Mouse (Mus musculus) forebrain, postnatal 0 days (tissue): ENCODE measurements at regions not wholly inside any gene's neighbourhood (a gene's known extent, or its start where the extent isn't known, plus 50 kb on each side); places are given as distances from the start of the nearest gene placed in this dataset.

Source experiments
- ATAC-seq: fragments of 200-750 bp; cut with Nextera tagmentation; 2 replicates; pipeline ENCODE4 v1.8.0; 2017; ENCODE audit warnings: mild to moderate bottlenecking, moderate library complexity
- DNase-seq: peaks from one replicate; pipeline ENCODE4 v3.0.0-alpha.2; 2015
- H3K27ac ChIP-seq: fragments of 300-500 bp; sonication (generic); 2 replicates; pipeline ENCODE4 v1.5.1; 2014; ENCODE audit warnings: low read depth, mild to moderate bottlenecking, antibody characterized with exemption, low read length, moderate library complexity, mixed read lengths
- H3K27me3 ChIP-seq: fragments of 300-500 bp; sonication (generic); 2 replicates; pipeline ENCODE4 v1.6.1; 2014; ENCODE audit warnings: mild to moderate bottlenecking, low read length, mixed read lengths; ENCODE audit not compliant: insufficient read depth
- H3K36me3 ChIP-seq: fragments of 300-500 bp; sonication (generic); 2 replicates; pipeline ENCODE4 v1.6.1; 2014; ENCODE audit warnings: mild to moderate bottlenecking, moderate library complexity; ENCODE audit not compliant: insufficient read depth
- H3K4me1 ChIP-seq: fragments of 300-500 bp; sonication (generic); 2 replicates; pipeline ENCODE4 v1.6.1; 2014; ENCODE audit warnings: antibody characterized with exemption; ENCODE audit not compliant: insufficient read depth
- H3K4me2 ChIP-seq: fragments of 300-500 bp; sonication (generic); 2 replicates; pipeline ENCODE4 v1.6.1; 2014; ENCODE audit warnings: low read depth, mild to moderate bottlenecking, moderate library complexity
- H3K4me3 ChIP-seq: fragments of 300-500 bp; sonication (generic); 2 replicates; pipeline ENCODE4 v1.5.1; 2014; ENCODE audit warnings: low read depth, low read length, mixed read lengths
- H3K9ac ChIP-seq: fragments of 300-500 bp; sonication (generic); 2 replicates; pipeline ENCODE4 v1.6.1; 2014; ENCODE audit warnings: mild to moderate bottlenecking
- H3K9me3 ChIP-seq: fragments of 300-500 bp; sonication (generic); 2 replicates; pipeline ENCODE4 v1.6.1; 2016; ENCODE audit warnings: low read length
- CTCF ChIP-seq: sonication (generic); IDR thresholded peaks from 2 replicates; pipeline ENCODE4 v1.5.1; 2016; ENCODE audit warnings: antibody characterized with exemption, control low read depth, low read depth
- WGBS: fragments of 180-500 bp; shearing (Covaris S2); extraction: QIAGEN DNeasy Blood & Tissue Kit; methylation state at CpG from one replicate; pipeline ENCODE4 v1.1.7; 2014; 5-methylcytosine and 5-hydroxymethylcytosine counted together

DNA sequence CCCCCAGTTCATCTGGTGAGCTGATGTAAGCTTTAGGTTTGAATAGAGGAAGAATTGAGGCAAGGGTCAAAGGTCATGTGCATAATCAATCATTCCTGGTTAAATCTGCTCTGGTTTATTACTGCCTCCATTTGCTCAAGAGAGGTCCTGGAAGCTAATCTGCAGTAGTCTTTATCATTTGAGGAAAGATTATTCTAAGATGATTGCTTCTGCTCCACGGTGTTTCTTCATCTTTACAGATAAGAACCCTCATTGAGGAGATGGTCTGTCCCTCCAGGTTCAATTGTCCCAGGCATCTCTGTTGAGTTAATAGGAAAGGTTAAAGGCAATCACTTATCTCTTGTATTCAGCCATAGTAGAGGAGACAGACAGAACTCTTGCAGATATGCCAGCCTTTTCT is 3557.5 kb upstream of the Gm6569 start:
- DNase-seq: no peak
- Histone ChIP-seq H3K4me1 (0 out of 2 replicates have a peak, but pooled peaks cover 2% of the 10 kb centered on the region), H3K27me3 (no peaks in the 10 kb centered on the region), H3K27ac (no peak overlapping the region), H3K9ac (no peak overlapping the region), H3K4me2 (no peak overlapping the region), H3K36me3 (no peaks in the 10 kb centered on the region), H3K9me3 (no peaks in the 10 kb centered on the region), H3K4me3 (no peak overlapping the region)
- WGBS: 72% methylated on average over 1 of the region's 1 CpGs
- no peak for TF ChIP-seq CTCF
- no peak for ATAC-seq

DNA sequence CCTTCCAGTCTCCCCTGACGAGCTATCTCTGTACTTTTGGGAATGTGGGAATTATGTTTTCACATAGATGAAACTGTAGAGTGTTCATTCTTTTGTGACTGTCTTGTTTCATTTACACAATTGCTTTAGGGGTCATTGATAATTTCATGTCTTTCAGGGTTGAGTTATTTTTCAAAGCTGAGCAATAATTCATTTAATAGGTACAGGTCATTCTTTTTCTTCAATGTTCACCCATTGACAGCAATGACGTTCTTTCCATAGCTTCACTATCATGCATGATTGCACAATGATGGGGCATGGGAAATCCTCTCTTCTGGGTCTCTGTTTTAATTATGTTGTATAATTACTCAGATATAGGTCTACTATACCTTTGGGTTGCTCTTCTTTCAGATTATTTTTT is 3512.6 kb upstream of the Gm6569 start:
- 30% methylated on average over 2 of the region's 2 CpGs for WGBS
- H3K4me2 ChIP-seq: no peak overlapping the region

DNA sequence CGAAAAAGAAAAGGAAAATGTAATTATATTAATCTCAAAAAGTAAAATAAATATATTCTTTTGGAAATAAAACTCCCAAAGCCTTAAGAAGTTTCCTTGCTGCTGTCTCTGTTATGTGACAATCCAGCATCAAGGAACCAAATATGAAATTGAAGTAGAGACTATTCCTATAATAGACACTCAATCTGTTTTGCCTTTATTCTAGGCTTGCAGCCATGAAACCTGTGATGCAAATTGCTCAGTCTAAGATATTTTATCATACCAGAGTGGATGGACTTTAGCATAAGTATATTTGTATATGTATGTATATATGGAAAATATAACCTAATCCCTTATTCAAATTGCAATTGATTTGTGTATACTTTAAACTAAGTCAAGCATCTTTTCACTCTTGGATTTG is 3495.1 kb upstream of the Gm6569 start:
- H3K4me2 ChIP-seq: no peak overlapping the region
- no peak for ATAC-seq

More for the DNA sequence above, 3512.6 kb upstream of the Gm6569 start:
- TF ChIP-seq CTCF: no peak
- H3K9ac ChIP-seq: no peak overlapping the region
- H3K27ac ChIP-seq: no peak overlapping the region
- no peak for DNase-seq
- no peaks in the 10 kb centered on the region for H3K27me3 ChIP-seq
- H3K4me1 ChIP-seq: no peaks in the 10 kb centered on the region
- no peak overlapping the region for H3K4me3 ChIP-seq
- no peaks in the 10 kb centered on the region for H3K9me3 ChIP-seq
- no peak for ATAC-seq
- no peaks in the 10 kb centered on the region for H3K36me3 ChIP-seq

DNA sequence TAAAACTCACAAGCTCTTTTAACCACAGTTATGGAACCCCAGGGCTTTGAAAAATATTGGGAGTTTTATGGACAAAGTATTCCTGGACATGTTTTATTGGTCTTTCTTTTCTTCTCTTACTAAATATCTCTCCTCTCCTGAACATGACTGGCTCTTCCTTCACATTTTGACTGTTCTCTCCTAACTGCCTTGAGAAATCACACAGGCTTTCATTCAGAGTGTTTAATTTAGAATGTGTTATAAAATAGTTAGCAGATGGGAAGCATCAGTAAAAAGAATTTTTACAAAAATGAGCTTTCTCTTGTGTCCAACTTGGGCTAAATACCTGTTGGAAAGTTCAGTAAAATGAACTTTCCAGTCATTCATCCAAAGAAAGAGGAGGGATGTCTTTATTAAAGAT is 3493.0 kb upstream of the Gm6569 start:
- Histone ChIP-seq H3K4me2 (no peak overlapping the region), H3K9me3 (no peaks in the 10 kb centered on the region), H3K36me3 (no peaks in the 10 kb centered on the region), H3K27me3 (no peaks in the 10 kb centered on the region), H3K9ac (no peak overlapping the region), H3K27ac (no peak overlapping the region), H3K4me1 (no peaks in the 10 kb centered on the region), H3K4me3 (no peak overlapping the region)
- DNase-seq: no peak
- ATAC-seq: no peak
- TF ChIP-seq CTCF: no peak

More for the DNA sequence above, 3495.1 kb upstream of the Gm6569 start:
- WGBS: 88% methylated on average over 1 of the region's 1 CpGs
- Histone ChIP-seq H3K9ac (no peak overlapping the region), H3K27ac (no peak overlapping the region), H3K27me3 (no peaks in the 10 kb centered on the region), H3K4me1 (no peaks in the 10 kb centered on the region), H3K4me3 (no peak overlapping the region), H3K36me3 (no peaks in the 10 kb centered on the region), H3K9me3 (no peaks in the 10 kb centered on the region)
- DNase-seq: no peak
- TF ChIP-seq CTCF: no peak

DNA sequence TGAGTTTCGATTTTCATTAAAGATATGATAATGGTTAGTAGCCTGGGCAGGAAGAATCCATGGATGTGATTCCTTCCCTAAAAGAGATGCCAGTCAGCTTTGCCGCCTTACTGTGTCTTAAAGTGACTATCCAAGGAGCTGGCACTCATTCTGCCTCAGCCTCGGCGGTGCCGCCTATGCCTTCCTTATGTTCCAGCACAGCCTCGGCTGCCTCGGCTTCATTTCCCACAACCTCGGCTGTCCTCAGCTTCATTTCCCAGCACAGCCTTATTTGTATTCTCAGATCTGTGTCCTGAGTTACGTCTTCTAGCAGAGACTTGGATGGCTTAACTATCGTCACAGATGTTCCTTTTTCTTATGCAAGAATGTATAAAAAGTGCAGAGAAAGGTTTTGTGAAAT is 3476.4 kb upstream of the Gm6569 start:
- peak; percentile 65 for DNase-seq
- Histone ChIP-seq H3K9ac (no peak overlapping the region), H3K27ac (peak overlapping the region; percentile 50; the same call in 1 of the 2 replicates), H3K27me3 (no peaks in the 10 kb centered on the region), H3K9me3 (no peaks in the 10 kb centered on the region), H3K4me3 (no peak overlapping the region), H3K36me3 (no peaks in the 10 kb centered on the region), H3K4me2 (no peak overlapping the region), H3K4me1 (peaks cover 4% of the 10 kb centered on the region; the same call in 1 of the 2 replicates)
- no peak for TF ChIP-seq CTCF
- 68% methylated on average over 10 of the region's 10 CpGs for WGBS
- ATAC-seq: peak; percentile 56; the same call in 1 of the 2 replicates

- Histone ChIP-seq H3K9ac (no peak overlapping the region), H3K27me3 (no peaks in the 10 kb centered on the region), H3K4me2 (no peak overlapping the region), H3K36me3 (no peaks in the 10 kb centered on the region), H3K4me1 (no peaks in the 10 kb centered on the region), H3K27ac (no peak overlapping the region), H3K4me3 (no peak overlapping the region), H3K9me3 (no peaks in the 10 kb centered on the region)
- DNase-seq: peak; percentile 35
- ATAC-seq: no peak
- TF ChIP-seq CTCF: no peak
- 67% methylated on average over 1 of the region's 1 CpGs for WGBS
Observed at GRCm38 (mm10) chr15:70384631-70385030, 3449.7 kb upstream of the Gm6569 start.

- H3K36me3 ChIP-seq: no peaks in the 10 kb centered on the region
- no peaks in the 10 kb centered on the region for H3K27me3 ChIP-seq
- H3K4me3 ChIP-seq: no peak overlapping the region
- TF ChIP-seq CTCF: no peak
- no peaks in the 10 kb centered on the region for H3K9me3 ChIP-seq
- no peak overlapping the region for H3K9ac ChIP-seq
- 77% methylated on average over 3 of the region's 3 CpGs for WGBS
- no peak overlapping the region for H3K4me2 ChIP-seq
- DNase-seq (no peak), ATAC-seq (no peak)
- H3K4me1 ChIP-seq: no peaks in the 10 kb centered on the region
- H3K27ac ChIP-seq: no peak overlapping the region
Observed at GRCm38 (mm10) chr15:70416311-70416710, 3418.1 kb upstream of the Gm6569 start.

DNA sequence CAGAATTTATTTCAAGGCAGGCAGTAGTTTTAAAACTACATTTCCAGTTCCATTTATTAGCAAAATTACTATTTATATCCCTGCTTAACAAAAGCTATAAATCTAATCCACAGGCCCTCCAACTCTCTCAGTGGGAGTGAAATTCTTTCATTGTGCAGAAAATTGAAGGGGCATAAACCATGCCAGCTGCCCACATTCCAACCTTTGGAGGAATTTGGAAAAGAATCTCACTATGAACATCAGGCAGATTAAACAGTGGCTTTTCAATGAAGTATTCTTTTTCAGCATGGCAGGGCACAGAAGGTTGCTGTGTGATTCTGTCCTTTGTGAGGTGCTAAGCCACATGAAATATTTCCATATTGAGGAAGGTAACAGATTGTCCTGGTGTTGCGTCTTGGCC is 3408.8 kb upstream of the Gm6569 start:
- Histone ChIP-seq H3K36me3 (no peaks in the 10 kb centered on the region), H3K9ac (no peak overlapping the region), H3K4me2 (no peak overlapping the region), H3K27me3 (no peaks in the 10 kb centered on the region), H3K4me1 (no peaks in the 10 kb centered on the region), H3K27ac (no peak overlapping the region), H3K4me3 (no peak overlapping the region), H3K9me3 (no peaks in the 10 kb centered on the region)
- whole genome bisulfite sequencing: 41% methylated on average over 1 of the region's 1 CpGs
- ATAC-seq (no peak), DNase-seq (no peak)
- no peak for TF ChIP-seq CTCF
